Mouse (Mus musculus) naive thymus-derived CD4-positive, alpha-beta T cell, adult 5 months (primary cell): ENCODE data around the gene Ntn3. TPM values are rescaled to one million over a fixed set of nuclear protein-coding genes. Genes with fewer than 3 reads are reported as not detected.

Source experiments
- polyA plus RNA-seq: library from polyadenylated mRNA; unstranded; fragments of 100-300 nt; shearing (Covaris generic); gene quantifications from one replicate; pipeline ENCODE4 v1.2.1, GENCODE M21; 2017

Gene Ntn3
- 0.14 TPM for polyA plus RNA-seq

DNA sequence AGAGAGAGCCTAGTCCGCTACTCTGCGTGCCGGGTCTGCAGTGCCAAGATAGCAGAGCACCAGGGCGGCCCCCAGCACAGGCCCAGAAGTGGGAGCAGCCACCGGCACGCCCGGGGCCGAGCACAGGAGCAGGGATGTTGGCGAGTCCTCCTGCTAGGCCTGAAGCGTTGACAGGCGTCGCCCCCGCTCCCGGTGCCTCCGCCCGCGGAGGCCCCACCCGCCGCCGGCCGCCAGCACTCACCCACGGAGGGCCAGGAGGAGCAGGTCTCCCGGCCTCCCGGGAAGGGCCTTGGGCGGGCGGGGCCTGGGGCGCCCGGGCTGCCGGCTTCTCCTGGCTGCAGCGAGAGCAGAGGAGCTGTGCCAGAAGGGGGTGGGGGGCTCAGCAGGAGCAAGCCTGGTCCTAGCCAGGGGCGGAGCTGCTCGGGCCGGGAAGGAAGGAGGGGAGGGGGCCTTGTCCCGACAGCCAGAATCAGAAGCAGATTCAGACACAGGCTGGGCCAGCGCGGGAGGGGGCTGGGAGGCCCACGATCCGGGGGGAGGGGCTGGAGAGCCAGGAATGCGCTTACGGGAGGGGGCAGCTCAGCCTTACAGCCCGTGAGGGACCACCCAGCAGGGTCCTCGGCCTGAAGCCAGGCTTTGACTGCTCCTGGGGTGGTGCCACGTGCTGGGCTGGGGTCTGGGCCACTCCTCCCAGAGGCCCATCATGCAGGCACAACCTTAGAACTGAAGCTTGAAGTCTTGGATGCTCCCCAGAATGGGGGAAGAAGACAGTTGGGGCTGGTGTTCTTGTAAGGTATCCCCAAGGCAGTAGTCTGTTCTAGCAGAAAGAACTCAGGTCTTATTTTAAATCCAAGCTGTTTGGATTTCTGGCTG lies at the start of gene Ntn3:
Gene Ntn3 (minus strand): TSS at position 489 of the 873 bp plus-strand sequence.

DNA sequence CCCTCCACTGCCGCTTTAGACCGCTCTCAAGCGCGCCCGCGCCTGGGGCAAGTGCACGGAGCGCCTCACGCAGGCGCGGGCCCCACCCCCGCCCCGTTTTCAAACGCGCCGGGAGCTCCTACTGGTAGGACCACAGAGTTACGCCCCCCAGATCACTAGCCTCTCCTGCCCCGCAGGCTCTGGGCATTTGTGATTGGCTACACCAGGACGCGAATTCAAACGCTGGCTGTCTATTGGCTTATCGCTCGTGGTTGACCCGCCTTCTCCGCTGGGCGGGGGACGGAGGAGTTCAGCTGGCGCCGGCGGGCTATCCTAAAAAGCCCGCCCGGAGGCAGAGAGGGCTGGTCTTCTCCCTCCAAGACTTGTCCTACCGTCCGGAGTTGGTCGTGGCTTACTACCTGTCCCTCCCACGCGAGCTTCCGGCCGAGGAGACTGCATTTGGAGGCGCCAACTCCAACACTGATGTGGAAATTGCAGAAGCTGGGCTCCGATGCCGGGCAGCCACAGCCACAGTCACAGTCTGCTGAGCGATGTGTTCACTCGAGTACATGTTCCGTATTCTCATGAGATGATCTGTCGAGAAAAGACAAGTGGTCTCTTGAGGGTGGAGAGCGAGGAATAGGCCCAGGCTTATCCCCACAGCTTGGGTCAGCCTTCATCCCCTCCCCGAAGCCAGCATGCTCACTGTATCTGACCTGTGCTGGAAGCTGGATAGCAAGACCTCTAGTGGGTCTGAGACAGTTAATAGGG lies 42.2 kb upstream of the Ntn3 start, which contains the start of gene Ccnf:
Gene Ccnf (minus strand): TSS at position 165 of the 750 bp plus-strand sequence.

DNA sequence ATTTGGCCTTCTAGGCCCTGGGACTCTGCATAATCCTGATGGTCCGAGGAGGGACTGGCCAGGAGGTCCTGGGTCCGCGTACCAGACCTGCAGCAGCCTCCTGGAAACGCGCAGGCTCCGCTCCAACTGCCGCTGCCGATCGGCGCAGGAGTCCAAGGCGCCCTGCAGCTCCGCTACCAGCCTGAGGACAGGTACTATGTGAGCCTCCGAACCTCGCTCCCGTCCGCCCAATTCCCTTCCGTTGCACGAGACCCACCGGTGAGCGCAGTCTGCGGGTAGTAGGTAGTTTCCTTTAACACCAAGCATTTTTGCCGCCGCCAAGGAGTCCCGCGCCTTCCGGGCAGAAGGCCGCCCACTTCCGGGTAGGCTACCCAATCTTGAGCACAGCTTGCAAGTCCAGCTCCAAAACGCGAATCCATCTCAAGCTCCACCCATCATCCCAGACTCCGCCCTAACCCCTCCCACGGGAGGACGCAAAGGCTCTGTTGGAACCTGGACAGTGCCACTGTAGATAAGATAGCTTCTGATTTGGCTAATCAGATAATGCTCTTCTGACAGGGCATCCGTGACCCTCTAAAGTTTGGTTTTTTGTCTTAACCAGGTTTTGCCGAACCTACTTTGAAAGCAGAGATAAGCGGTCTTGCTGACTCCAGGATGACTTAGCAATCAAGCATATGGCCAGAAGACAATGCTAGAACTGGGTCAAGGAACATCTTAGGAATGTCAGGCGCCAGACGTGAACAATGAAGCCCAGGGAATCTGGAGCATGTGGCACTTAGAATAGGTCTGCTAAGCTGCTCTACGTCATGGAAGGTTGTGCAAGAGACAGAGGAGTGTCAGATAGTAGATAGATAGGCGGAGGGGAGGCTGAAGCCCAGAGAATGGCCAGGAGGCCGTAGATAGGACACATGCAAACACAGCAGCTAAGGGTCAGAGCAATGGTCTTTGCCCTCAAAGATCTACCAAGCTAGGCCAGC lies 11.4 kb upstream of the Ntn3 start, which contains the start of gene Tedc2:
Gene Tedc2 (minus strand): TSS at position 417 of the 977 bp plus-strand sequence.

DNA sequence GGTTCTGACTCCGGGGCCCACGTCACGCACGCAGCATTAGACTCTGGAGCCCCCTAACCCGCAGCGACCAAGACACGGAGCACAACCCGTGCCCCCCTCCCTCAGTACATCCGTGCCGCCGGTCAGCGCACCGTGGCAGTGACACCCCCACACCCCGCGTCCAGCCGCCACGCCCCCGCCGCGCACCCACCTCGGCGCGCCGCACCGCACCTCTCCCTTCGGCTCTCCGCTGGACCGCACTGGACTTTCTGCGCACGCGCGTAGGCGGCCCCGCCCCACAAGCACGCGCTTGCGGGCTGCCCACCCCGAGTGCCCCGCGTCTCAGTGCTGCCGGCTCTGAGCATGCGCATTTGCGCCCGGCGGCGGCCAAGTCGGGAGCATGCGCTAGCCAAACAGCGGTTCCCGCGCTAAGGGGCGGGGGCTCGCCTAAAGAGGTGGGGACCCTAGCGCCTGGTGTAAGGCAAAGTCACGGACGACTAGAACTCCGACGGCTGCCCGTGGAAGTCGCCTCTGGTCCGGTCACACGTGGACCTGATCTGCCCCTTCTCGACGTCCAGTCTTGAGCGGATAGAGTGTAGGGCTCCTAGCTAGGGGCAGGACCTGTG lies 3.9 kb downstream of the Ntn3 start, which contains the start of gene Tbc1d24:
Gene Tbc1d24 (minus strand): TSS at position 279 of the 605 bp plus-strand sequence.

DNA sequence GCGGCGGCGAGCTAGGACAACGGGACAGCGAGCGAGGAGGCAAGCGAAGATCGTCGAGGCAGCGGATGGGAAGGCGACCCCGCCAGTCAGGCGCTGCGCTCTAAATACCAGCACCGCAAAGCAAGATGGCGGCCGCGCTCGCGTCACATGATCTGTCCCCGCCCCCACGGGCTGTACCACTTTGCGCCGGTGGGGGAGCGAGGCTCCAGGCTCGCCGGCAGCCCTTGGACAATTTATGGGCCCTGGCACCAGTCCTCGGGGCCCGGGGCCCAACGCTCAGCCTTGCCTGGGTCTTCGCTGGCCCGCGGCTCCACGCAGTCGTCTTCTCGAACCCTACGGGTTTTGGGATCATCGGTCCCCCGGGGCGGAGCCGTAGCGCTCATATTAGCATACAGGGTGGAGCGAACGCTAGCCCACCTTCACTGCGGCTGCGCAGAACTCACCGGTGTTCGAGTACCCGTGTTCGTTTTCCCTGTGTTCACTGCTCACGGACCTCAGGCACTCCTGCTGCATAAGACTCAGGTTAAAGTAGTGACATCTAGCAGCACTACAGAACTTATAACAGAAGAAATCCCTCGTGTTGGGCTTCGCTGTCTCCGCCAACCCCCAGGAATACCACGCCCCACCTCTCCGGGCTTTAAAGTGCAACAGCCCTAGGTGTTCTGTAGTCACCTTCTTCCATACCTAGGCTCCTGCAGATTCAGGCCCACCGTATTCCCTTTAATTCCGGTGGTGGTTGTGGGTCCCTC lies 39.8 kb downstream of the Ntn3 start, which contains the start of gene Atp6v0c:
Gene Atp6v0c (minus strand): TSS at position 386 of the 749 bp plus-strand sequence.

DNA sequence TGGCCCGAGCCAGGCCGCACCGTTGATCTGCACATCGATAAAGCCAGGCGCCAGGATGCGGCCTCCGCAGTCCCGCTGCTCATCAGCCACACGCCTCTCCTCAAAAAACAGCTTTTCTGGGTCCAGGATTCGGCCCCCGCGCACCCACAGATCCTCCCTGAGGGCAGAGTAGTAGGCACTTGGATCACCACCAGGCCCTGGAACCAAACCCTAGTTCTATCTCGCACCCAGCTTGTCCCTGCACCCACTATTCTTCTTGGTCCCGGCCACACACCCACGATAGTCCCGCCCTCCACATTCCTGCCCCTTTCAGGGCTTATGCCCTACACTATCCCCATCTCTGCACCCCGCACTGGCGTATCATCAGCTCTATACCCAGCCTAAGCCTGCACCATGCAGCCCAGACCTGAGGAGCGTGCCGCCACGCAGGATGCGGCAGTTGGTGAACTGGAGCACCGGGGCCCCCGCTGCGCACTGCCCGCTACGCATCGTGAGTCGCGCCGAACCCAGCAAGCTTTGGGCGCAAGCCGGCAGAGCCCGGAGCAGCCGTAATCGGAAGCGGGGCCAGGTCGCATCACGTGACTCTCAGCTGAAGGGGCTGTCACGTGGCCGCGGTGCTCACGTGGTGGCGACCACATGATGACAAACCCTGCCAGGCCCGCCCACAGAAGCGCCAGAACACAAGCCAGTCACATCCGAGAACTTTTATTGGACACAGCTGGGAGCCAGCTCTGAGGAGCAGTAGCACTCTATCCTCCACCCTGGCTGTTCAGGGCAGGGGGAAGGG lies 46.0 kb downstream of the Ntn3 start, which contains the start of gene Amdhd2:
Gene Amdhd2 (minus strand): TSS at position 591 of the 787 bp plus-strand sequence.

Other genes starting within 250 kb of the Ntn3 start
- gene Prss30, start 229.0 kb downstream of the Ntn3 start, polyA plus RNA-seq, result not detected
- gene Prss22, start 211.4 kb downstream of the Ntn3 start, polyA plus RNA-seq, result not detected
- gene Prss27, start 171.4 kb downstream of the Ntn3 start, polyA plus RNA-seq, result 0.27 TPM
- gene Kctd5, start 136.0 kb downstream of the Ntn3 start, polyA plus RNA-seq, result 29.6 TPM
- gene Pdpk1, start 58.6 kb downstream of the Ntn3 start, polyA plus RNA-seq, result 73.3 TPM
- 17.7 TPM for gene Amdhd2, start 45.8 kb downstream of the Ntn3 start, polyA plus RNA-seq
- gene Atp6v0c, start 39.8 kb downstream of the Ntn3 start, polyA plus RNA-seq, result 426 TPM
- gene Tbc1d24, start 4.0 kb downstream of the Ntn3 start, polyA plus RNA-seq, result 0.53 TPM
- 1.1 TPM for gene Tedc2, start 11.3 kb upstream of the Ntn3 start, polyA plus RNA-seq
- 1.9 TPM for gene Ccnf, start 42.0 kb upstream of the Ntn3 start, polyA plus RNA-seq
- 0.15 TPM for gene Abca17, start 141.5 kb upstream of the Ntn3 start, polyA plus RNA-seq
- 32.3 TPM for gene Abca3, start 142.4 kb upstream of the Ntn3 start, polyA plus RNA-seq
- 284 TPM for gene Rnps1, start 205.0 kb upstream of the Ntn3 start, polyA plus RNA-seq
- gene Eci1, start 217.1 kb upstream of the Ntn3 start, polyA plus RNA-seq, result 34.1 TPM
- gene Dnase1l2, start 233.6 kb upstream of the Ntn3 start, polyA plus RNA-seq, result 2.0 TPM